ENCODE assay signal across 8 mouse cellular contexts in the genomic region with DNA sequence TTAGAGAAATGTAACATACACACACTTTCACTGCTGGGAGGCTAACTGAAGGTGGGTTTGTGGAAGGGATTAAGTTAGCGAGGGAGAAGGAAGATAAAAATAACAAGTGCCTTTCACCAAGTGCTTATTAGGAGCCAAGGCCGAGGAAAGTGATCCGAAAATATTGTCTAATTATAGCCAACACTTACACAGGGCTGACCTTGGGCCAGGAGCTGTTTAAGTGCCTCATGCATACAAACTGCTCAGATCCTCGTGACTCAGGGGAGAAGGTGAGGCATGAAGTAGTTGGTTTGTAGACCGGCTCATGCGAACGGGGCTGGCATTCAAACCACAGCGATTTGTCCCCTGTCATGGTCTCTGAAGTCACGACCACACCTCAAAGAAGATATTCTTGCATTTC. TPM values are rescaled to one million over a fixed set of nuclear protein-coding genes. Genes with fewer than 3 reads are reported as not detected.
DNase-seq lines count a peak whose midpoint lies in the region; ATAC-seq lines count a peak whose summit lies in the region.

No protein-coding gene starts in this region.

- no peak overlapping the region; the same call in 1 of the 2 replicates for H3K4me2 ChIP-seq in hindbrain, embryonic 11.5 days (replicated peaks; ENCODE audit: low read depth, low read length)
- H3K4me2 ChIP-seq in heart, embryonic 14.5 days (ENCODE audit: low read length) = peak overlapping the region; percentile 60
- peak overlapping the region; percentile 48 for H3K4me2 ChIP-seq in liver, embryonic 15.5 days

- peaks cover 30% of the 10 kb centered on the region for H3K4me1 ChIP-seq in hindbrain, embryonic 10.5 days (replicated peaks)
- H3K4me1 ChIP-seq in hindbrain, embryonic 11.5 days (replicated peaks; ENCODE audit: control insufficient read depth, insufficient read depth, low read length) = no peaks in the 10 kb centered on the region
- peaks cover 18 to 37% of the 10 kb centered on the region in 2 experiments for H3K4me1 ChIP-seq in heart, embryonic 14.5 days (ENCODE audit: control insufficient read depth in 2 of 2, insufficient read depth in 2 of 2, low read length in 2 of 2)
- H3K4me1 ChIP-seq in liver, embryonic 15.5 days (replicated peaks) = peaks cover 24% of the 10 kb centered on the region

- no peaks in the 10 kb centered on the region for H3K9me3 ChIP-seq in hindbrain, embryonic 10.5 days
- H3K9me3 ChIP-seq in hindbrain, embryonic 11.5 days (ENCODE audit: control insufficient read depth, low read length) = no peaks in the 10 kb centered on the region
- H3K9me3 ChIP-seq in heart, embryonic 14.5 days (ENCODE audit: control insufficient read depth, low read length) = no peaks in the 10 kb centered on the region
- H3K9me3 ChIP-seq in liver, embryonic 15.5 days (replicated peaks) = no peaks in the 10 kb centered on the region

- H3K9ac ChIP-seq in hindbrain, embryonic 11.5 days (ENCODE audit: low read depth, low read length) = no peak overlapping the region
- H3K9ac ChIP-seq in heart, embryonic 14.5 days (ENCODE audit: low read length) = peak overlapping the region; percentile 62
- no peak overlapping the region; the same call in 1 of the 2 replicates for H3K9ac ChIP-seq in liver, embryonic 15.5 days

- WGBS in hindbrain, embryonic 10.5 days = 77% methylated on average over 9 of the region's 9 CpGs
- WGBS in hindbrain, embryonic 11.5 days = 72% methylated on average over 9 of the region's 9 CpGs
- WGBS in heart, embryonic 14.5 days = 14% methylated on average over 9 of the region's 9 CpGs
- 36% methylated on average over 9 of the region's 9 CpGs for WGBS in liver, embryonic 15.5 days (ENCODE audit: insufficient replicate concordance)

- H3K4me3 ChIP-seq in hindbrain, embryonic 10.5 days = 0 out of 2 replicates have a peak overlapping the region, but pooled peaks have one; percentile 36
- H3K4me3 ChIP-seq in hindbrain, embryonic 11.5 days (ENCODE audit: low read depth, low read length) = no peak overlapping the region
- peak overlapping the region; percentile 21 to 27 for H3K4me3 ChIP-seq in heart, embryonic 14.5 days (ENCODE audit: control insufficient read depth in 1 of 2, insufficient read depth in 1 of 2, low read depth in 1 of 2, low read length in 2 of 2)
- no peak overlapping the region for H3K4me3 ChIP-seq in liver, embryonic 15.5 days (replicated peaks)

- no peak for DNase-seq in hindbrain, embryonic 10.5 days (ENCODE audit: low spot score)
- DNase-seq in hindbrain, embryonic 11.5 days (ENCODE audit: low spot score) = no peak
- peak; percentile 61 for DNase-seq in MN1 (ENCODE audit: low spot score)
- no peak for DNase-seq in embryo, embryonic 10 days (ENCODE audit: low spot score)
- no peak for DNase-seq in Muller cell, postnatal 12 days (ENCODE audit: inconsistent ontology term)

- peaks cover 20% of the 10 kb centered on the region for H3K27me3 ChIP-seq in hindbrain, embryonic 10.5 days (ENCODE audit: insufficient read depth, poor library complexity, severe bottlenecking)
- peaks cover 3% of the 10 kb centered on the region; the same call in 1 of the 2 replicates for H3K27me3 ChIP-seq in hindbrain, embryonic 11.5 days (ENCODE audit: control insufficient read depth, insufficient read depth, low read length)
- H3K27me3 ChIP-seq in heart, embryonic 14.5 days (ENCODE audit: control insufficient read depth, insufficient read depth, low read length) = no peaks in the 10 kb centered on the region
- H3K27me3 ChIP-seq in liver, embryonic 15.5 days = peaks cover 26% of the 10 kb centered on the region

- ATAC-seq in hindbrain, embryonic 11.5 days (ENCODE audit: low FRiP score) = no peak
- peak; percentile 52 for ATAC-seq in heart, embryonic 14.5 days (ENCODE audit: insufficient number of reproducible peaks, insufficient read depth, low FRiP score, low read depth)
- no peak for ATAC-seq in liver, embryonic 15.5 days (ENCODE audit: insufficient read depth)
- no peak for ATAC-seq in activated CD4-positive, CD25-positive, alpha-beta regulatory T cell, adult 4 months

- H3K36me3 ChIP-seq in hindbrain, embryonic 10.5 days = no peaks in the 10 kb centered on the region
- H3K36me3 ChIP-seq in hindbrain, embryonic 11.5 days (ENCODE audit: control insufficient read depth, insufficient read depth, low read length) = no peaks in the 10 kb centered on the region
- H3K36me3 ChIP-seq in heart, embryonic 14.5 days (ENCODE audit: control insufficient read depth, insufficient read depth, low read length) = no peaks in the 10 kb centered on the region
- H3K36me3 ChIP-seq in liver, embryonic 15.5 days (replicated peaks) = no peaks in the 10 kb centered on the region

- no peak overlapping the region for H3K27ac ChIP-seq in hindbrain, embryonic 10.5 days
- no peak overlapping the region for H3K27ac ChIP-seq in hindbrain, embryonic 11.5 days (ENCODE audit: low read depth, low read length)
- H3K27ac ChIP-seq in heart, embryonic 14.5 days (replicated peaks in 1 of 2; ENCODE audit: control insufficient read depth in 1 of 2, insufficient read depth in 1 of 2, low read depth in 2 of 2, low read length in 2 of 2) = peak overlapping the region; percentile 99
- H3K27ac ChIP-seq in liver, embryonic 15.5 days (replicated peaks) = no peak overlapping the region

RNA-seq across cellular contexts. Expression of a gene that starts 12.8 kb away (rescaled TPM):
- polyA plus RNA-seq in hindbrain, embryonic 10.5 days (2016; fragmentation: Nextera tagmentation; extraction: Ambion mirVana) = 4.8 and 5.1 TPM in 2 replicates
- 2.2 and 2.9 TPM in 2 replicates for polyA plus RNA-seq in hindbrain, embryonic 11.5 days (2014; fragmentation: Nextera tagmentation; extraction: Ambion mirVana)
- 6.0 and 6.6 TPM in 2 replicates for polyA plus RNA-seq in heart, embryonic 14.5 days (2014; fragmentation: Nextera tagmentation; extraction: Ambion mirVana)
- polyA plus RNA-seq in liver, embryonic 15.5 days (2015; fragmentation: Nextera tagmentation; extraction: Ambion mirVana) = 0.68 and 0.83 TPM in 2 replicates
- polyA plus RNA-seq in activated CD4-positive, CD25-positive, alpha-beta regulatory T cell, adult 4 months (2017; shearing (Covaris generic)) = 10 to 100 TPM; 37.5 to 92.8 TPM

RNA-seq across cellular contexts. Expression of a gene that starts 17.2 kb away (rescaled TPM):
- 5.5 and 5.8 TPM in 2 replicates for polyA plus RNA-seq in hindbrain, embryonic 10.5 days (2016; fragmentation: Nextera tagmentation; extraction: Ambion mirVana)
- 4.5 and 5.0 TPM in 2 replicates for polyA plus RNA-seq in hindbrain, embryonic 11.5 days (2014; fragmentation: Nextera tagmentation; extraction: Ambion mirVana)
- polyA plus RNA-seq in heart, embryonic 14.5 days (2014; fragmentation: Nextera tagmentation; extraction: Ambion mirVana) = 3.8 and 5.5 TPM in 2 replicates
- polyA plus RNA-seq in liver, embryonic 15.5 days (2015; fragmentation: Nextera tagmentation; extraction: Ambion mirVana) = 0.37 and 0.46 TPM in 2 replicates
- polyA plus RNA-seq in activated CD4-positive, CD25-positive, alpha-beta regulatory T cell, adult 4 months (2017; shearing (Covaris generic)) = not detected

RNA-seq across cellular contexts. Expression of a gene that starts 42.8 kb away (rescaled TPM):
- polyA plus RNA-seq in hindbrain, embryonic 10.5 days (2016; fragmentation: Nextera tagmentation; extraction: Ambion mirVana) = 79.0 and 82.1 TPM in 2 replicates
- 66.5 and 69.6 TPM in 2 replicates for polyA plus RNA-seq in hindbrain, embryonic 11.5 days (2014; fragmentation: Nextera tagmentation; extraction: Ambion mirVana)
- polyA plus RNA-seq in heart, embryonic 14.5 days (2014; fragmentation: Nextera tagmentation; extraction: Ambion mirVana) = 49.5 and 50.4 TPM in 2 replicates
- polyA plus RNA-seq in liver, embryonic 15.5 days (2015; fragmentation: Nextera tagmentation; extraction: Ambion mirVana) = 25.5 and 27.3 TPM in 2 replicates
- polyA plus RNA-seq in activated CD4-positive, CD25-positive, alpha-beta regulatory T cell, adult 4 months (2017; shearing (Covaris generic)) = 10 to 100 TPM; 42.8 to 43.6 TPM

RNA-seq across cellular contexts. Expression of a gene that starts 51.8 kb away (rescaled TPM):
- 0.27 and 0.39 TPM in 2 replicates for polyA plus RNA-seq in hindbrain, embryonic 10.5 days (2016; fragmentation: Nextera tagmentation; extraction: Ambion mirVana)
- polyA plus RNA-seq in hindbrain, embryonic 11.5 days (2014; fragmentation: Nextera tagmentation; extraction: Ambion mirVana) = 0.17 and 0.25 TPM in 2 replicates
- 0.85 and 1.8 TPM in 2 replicates for polyA plus RNA-seq in heart, embryonic 14.5 days (2014; fragmentation: Nextera tagmentation; extraction: Ambion mirVana)
- polyA plus RNA-seq in liver, embryonic 15.5 days (2015; fragmentation: Nextera tagmentation; extraction: Ambion mirVana) = 0.30 and 0.81 TPM in 2 replicates
- polyA plus RNA-seq in activated CD4-positive, CD25-positive, alpha-beta regulatory T cell, adult 4 months (2017; shearing (Covaris generic)) = under 1 TPM in 1 of 2 experiments, not detected in 1; 0.38 TPM

Comparison
In these comparisons a context has a peak if more than half of its experiments do, and no peak if none do; other contexts are left out.
1. H3K4me3 ChIP-seq: peak in hindbrain, embryonic 10.5 days (single experiment) and heart, embryonic 14.5 days (2 of 2); none in hindbrain, embryonic 11.5 days (single experiment) and liver, embryonic 15.5 days (single experiment).
2. H3K27ac ChIP-seq: peak in heart, embryonic 14.5 days (2 of 2); none in hindbrain, embryonic 10.5 days (single experiment), hindbrain, embryonic 11.5 days (single experiment) and liver, embryonic 15.5 days (single experiment).